Mouse (Mus musculus): Measurements from ENCODE around the gene 5730522E02Rik.

DNA sequence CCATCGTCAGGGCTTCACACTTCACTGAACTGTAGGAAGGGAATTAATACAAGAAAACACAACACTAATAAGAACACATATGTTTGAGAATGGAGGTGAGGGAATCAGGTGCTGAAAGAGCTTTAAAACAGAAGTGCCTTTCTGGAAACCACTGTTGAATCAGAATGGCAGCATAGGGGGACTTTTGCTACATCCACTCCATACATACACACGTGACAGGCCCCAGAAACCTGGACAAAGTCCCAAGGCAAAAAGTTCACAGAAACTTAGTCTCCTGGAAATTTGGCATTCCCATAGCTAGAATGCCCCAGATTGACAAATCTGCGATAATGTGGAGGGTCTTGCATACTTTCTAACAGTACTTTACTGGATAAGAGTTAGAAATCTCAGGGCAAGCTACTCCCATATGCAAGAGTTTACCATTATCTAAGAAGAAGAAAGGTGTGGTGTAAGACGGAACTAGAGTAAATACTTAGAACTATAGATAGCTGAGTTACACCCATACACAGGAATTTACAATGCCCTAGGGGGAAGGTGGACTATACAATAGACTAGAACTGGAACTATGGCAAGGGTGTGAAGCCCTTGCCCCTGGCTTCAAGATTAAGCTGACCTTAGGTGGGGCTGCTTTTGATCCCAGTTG is 43.5 kb downstream of the 5730522E02Rik start:
- no peak for TF ChIP-seq CTCF (IDR thresholded peaks at IDR 0.05; ENCODE audit: control insufficient read depth, insufficient read depth, insufficient replicate concordance, low read depth, low read length)
- TF ChIP-seq POLR2A (IDR thresholded peaks at IDR 0.05; ENCODE audit: control insufficient read depth, low read depth, low read length) = no peak
